Mouse (Mus musculus) brain, embryonic 18.5 days (tissue): ENCODE data around the gene Baiap2l2.

Source experiments
- DNase-seq: peaks from one replicate; pipeline ENCODE4 v3.0.0-alpha.2; 2012; ENCODE audit warnings: low read depth, low spot score

The Baiap2l2 gene

GRCm38 (mm10) chr15:79212750-79213446 lies 72.4 kb downstream of the Baiap2l2 start:
- no peak for DNase-seq

DNA sequence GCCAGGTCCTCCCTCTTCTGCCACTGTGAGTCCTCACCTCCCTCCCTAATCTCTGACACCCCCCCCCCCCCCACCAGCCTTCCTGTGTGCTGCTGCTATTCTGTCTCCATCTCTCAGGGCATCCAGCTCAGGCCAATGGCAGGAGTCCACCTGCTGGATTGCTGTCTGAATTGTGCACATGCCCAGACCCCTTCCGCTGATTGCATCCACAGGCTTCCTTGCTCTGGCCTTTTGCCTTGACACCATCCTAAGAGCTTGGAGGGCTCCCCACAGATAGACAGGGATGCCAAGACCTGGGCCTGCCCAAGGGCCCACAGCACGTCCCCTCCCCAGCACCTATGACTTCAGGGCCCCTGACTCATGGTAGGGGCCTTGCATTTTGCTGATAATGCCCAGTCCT lies 75.0 kb downstream of the Baiap2l2 start:
- no peak for DNase-seq

DNA sequence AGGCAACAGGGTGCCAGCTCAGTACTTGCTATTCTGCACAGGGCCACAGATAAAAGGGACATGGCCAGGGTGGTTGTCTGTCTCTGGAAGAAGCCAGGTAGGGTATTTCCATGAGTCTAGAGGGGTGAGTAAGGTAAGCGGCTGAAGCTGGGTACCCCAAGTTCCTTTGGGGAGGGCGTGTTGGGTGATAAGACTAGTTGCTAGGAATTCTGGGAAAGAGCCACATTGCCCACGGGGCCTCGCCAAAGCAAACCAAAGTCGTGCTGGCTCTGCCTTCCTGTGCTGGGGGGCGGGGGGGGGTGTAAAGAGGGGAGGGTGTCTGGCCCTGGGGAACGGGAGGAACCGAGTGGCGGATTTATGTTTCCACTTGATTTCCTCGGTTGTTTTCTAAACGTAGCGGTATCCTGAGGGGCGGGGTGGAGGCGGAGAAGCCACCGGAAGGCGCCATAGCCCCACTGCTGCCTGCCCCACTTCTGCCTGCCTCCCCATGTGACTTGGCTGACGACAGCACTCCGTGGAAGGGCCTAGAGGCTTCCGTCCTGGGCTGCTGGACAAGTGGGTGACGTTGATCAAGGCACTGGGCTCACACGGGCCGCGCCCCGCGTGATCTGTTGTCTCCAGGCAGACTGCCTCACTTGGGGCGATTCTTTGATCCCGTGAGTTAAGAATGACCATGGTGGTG lies 76.4 kb downstream of the Baiap2l2 start:
- DNase-seq, result no peak

- no peak for DNase-seq
These were observed 77.1 kb downstream of the Baiap2l2 start for GRCm38 (mm10) chr15:79208211-79208610.
